Mouse (Mus musculus) heart, postnatal 0 days (tissue): ENCODE results near the gene Zfp940.

Experiments used
- CTCF ChIP-seq: IDR thresholded peaks from 2 replicates; pipeline ENCODE4 v1.5.1; 2016; ENCODE audit warnings: antibody characterized with exemption, control low read depth, low read depth
- EP300 ChIP-seq: IDR thresholded peaks from 2 replicates; pipeline ENCODE4 v1.6.1; 2016; ENCODE audit warnings: antibody characterized with exemption, low read depth

DNA sequence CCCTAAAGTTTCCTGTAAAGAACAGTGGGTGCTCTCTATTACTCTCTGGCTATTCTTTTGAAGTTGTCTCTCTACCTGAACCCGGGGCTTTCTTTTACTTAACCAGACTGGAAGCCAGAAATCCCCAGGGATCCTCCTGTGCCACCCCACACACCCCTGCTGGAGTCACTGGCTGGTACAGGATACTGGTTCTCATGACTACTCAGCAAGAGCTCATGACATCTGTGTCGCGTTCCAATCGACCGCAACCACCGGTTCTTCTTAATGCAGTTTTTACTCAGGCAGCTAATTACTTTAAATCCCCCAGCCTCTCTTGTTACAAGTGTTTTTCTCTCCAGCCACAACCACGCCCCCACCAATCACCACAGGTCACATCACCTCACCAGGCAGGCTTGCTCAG is 26.6 kb upstream of the Zfp940 start:
- TF ChIP-seq CTCF (no peak), EP300 (no peak)
